Mouse (Mus musculus) embryo, embryonic 10.5 days (tissue): Measurements from ENCODE around the gene Cd2bp2.

Experiments
- DNase-seq: peaks from one replicate; pipeline ENCODE4 v3.0.0-alpha.2; 2015; ENCODE audit warnings: low spot score

Cd2bp2 gene

GRCm38 (mm10) chr7:127142214-127142613 lies 53.6 kb downstream of the Cd2bp2 start:
- no peak for DNase-seq
